Mouse (Mus musculus): ENCODE results near the gene Hspe1.
A peak's percentile ranks its signal among the peaks of the same experiment; 100 is the strongest.
"Not testable (repeated sequence)": the region's sequence is repeated elsewhere in the genome, so short reads cannot be mapped to it uniquely, and the experiment has no call there.

Gene Hspe1

DNA sequence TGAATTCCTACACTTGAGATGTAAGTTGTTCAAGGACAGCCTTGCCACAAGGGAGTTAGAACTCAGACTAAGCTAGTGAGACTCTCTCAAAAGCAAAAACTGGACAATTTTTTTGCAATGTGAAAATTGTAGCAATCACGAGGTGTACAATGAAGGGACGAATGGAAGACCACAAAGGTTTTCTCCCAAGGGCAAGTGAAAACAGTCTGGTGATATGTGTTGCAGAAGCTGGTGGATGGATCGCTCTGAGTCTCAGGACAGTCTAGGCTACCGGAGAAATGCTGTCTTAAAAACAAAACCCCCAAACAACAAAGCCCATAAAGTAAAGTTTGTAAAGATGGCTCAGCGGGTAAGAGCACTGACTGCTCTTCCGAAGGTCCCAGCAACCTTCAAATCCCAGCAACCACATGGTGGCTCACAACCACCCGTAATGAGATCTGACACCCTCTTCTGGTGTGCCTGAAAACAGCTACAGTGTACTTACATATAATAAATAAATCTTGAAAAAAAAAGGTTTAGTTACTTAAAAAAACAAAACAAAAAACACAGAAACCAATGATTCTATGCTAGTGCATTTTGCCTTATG, 2.1 kb upstream of the Hspe1 start:
- no peak for DNase-seq (ENCODE audit: low read depth, low spot score)

DNA sequence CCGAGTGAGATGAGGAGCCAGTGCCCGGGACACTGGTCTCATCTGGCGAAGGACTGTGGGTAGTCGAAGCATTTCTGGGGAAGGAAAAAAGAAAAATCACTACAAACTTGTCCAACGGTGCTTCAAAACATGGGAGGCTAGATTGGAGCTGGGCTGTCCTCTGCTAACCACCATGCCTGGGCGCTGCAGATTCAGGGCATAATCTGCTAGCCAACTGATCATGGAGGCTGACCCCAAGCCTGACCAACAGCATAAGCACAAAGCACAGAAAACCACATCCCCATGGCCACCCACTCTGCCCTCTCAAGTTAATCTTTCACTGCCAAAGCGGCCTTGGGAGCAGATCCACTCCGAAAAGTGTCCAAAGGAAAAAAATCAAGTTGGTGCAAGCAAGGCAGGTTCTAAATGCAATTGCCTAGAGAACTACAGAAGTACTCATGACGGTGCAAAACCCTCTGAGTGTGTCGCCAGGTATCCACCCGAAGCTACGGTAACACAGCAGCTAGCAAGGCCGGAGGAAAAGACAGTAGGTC, 998 bp upstream of the Hspe1 start:
- DNase-seq (ENCODE audit: low read depth, low spot score) = no peak

DNA sequence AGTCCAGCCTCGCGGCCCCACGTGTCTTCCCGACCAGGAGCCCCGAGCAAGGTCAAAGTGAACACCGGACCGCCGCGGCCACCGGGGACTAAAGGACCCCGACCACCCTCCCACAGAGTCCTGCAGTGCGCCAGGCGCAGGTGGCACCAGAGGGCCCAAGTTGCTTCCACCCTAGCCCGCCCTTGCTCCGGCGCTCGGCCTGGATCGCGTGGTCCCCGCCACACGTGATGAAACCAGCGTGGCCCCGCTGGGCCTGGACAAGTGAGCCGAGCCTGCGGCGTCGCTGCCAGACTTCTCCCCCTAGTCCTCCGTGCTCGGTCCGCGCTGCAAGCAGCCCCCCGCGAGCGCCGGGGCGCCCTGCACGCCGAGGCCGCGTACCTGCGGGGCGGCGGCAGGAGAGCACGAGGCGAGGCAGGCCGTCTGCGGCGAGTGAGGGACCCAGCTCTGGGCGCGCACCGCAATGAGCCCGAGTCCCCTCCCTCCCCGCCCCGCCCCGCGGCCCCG, 479 bp upstream of the Hspe1 start:
- no peak for DNase-seq (ENCODE audit: low read depth, low spot score)

DNA sequence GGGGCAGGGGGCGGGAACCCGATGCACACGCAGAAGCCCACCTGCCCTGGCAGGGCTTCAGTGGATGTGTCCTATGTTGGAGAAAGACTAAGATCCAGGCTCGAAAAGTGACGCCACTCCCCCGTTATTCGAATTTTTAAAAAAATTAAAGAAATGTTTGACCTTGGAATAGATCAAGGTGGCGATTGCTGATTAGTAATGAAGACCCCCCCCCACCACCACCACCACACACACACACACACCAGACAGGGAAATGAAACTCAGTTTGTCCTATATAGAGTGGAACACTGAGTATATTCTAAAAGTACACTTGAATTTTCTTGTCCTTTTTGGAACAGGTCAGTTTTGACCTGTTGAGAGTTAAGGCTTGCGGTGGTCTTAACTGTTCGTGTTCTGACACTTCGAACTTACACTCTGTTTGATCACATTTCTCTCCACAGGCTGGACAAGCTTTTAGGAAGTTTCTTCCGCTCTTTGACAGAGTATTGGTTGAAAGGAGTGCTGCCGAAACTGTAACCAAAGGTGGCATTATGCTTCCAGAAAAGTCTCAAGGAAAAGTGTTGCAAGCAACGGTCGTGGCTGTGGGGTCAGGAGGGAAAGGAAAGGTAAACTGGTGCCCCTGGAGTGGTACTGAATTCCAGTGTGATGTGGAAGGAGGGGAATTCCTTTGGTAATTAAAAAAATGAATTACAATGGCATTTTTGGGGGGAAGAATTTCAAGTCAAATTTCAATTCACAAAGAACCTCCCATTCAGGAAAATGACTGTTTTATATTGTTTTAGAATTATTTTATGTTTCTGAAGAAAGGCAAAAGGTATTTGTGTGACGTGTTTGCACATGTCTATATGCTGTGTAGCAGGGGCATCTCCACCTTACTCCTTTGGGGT, 922 bp downstream of the Hspe1 start:
- no peak for DNase-seq (ENCODE audit: low read depth, low spot score)

DNA sequence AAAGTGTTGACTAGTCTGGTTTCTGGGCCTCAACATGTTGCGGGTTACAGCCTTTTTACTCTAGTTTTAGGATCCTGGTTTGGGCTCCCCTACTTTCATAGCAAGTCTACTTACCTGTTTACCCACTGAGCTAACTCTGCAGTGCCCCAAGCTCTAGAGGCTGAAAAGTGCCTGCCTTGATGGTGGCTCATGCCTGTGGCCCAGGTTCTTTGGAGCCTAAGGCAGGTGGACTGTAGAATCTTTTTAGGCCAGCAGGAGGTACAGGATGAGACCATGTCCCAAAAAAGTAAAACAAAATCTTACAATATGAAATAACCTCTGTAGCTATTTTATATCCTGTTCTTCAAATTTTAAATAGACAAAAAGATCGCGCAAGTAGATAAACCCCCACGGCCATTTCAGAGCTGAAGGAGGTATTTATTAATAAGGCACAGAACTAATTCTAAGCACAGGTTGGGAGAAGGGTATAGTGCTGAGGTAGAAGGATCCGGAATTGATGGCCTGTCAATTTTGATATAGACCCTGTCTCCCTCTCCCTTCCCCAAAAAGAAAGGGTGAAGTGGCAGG, 1.6 kb downstream of the Hspe1 start:
- no peak for DNase-seq (ENCODE audit: low read depth, low spot score)

DNA sequence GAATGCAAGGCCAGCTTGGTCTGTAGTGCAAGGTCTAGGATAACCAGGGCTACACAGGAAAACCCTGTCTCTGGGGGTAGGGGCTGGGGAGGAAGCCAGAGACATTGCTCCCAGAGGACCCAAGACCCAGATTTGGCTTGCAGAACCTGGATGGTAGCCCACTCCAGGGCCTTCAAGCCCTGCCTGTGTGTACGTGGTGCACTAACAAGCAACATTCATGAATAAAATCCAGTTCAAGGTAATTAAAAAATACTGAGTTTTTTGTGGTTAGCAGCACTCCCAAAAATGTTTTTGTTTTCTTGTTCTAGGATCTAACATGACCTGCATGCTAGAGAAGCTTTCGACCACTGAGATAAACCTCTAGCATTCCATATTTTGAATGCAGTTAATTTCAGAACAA, 4.1 kb downstream of the Hspe1 start:
- DNase-seq (ENCODE audit: low read depth, low spot score) = no peak

DNA sequence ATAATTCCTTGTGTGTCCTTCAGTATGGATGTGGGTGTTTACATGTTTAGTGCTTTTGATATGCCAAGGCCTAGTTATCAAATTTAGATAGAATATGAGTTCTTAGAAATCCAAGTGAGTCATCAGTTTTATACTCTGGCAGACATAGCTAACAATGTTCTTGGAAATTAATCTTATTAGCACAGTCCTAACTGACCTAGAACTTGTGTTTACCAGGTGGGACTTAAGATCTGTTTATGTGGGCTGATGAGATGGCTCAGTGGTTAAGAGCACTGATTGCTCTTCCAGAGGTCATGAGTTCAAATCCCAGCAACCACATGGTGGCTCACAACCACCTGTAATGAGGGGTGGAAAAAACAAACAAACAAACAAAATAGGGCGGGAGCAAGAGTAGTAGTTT, 4.5 kb downstream of the Hspe1 start:
- no peak for DNase-seq (ENCODE audit: low read depth, low spot score)

DNA sequence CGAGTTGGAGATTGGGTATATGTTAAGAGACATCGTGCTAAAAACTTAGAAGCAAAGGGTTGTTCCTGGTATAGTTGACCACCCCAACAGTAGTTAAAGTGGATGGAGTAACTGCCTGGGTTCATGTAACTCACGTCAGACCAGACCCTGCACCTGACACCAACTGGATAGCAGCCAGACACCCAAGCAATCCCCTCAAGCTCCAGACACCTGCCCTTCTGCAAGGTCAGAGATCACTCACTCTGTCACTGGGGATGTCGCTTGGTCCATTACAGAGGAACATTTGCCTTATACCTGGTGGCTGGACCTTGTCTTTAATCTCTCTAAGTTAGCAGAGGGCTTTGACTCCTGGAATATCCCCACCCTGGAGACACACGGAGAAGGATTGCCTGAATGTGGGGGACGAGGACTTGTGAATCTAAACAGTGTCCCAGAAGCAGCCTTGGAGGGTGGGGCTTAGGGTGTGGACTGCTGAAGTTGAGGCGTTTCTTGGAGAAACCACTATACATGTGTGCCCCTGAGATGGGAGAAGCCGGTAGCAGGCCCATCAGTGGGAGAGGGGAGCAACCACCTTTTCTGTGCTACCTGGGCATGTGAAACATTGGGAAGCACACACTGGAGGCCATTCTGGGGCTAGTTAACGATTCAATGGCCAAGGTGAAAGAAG, 19.1 kb downstream of the Hspe1 start:
- peak; percentile 50 for DNase-seq (ENCODE audit: low read depth, low spot score)

DNA sequence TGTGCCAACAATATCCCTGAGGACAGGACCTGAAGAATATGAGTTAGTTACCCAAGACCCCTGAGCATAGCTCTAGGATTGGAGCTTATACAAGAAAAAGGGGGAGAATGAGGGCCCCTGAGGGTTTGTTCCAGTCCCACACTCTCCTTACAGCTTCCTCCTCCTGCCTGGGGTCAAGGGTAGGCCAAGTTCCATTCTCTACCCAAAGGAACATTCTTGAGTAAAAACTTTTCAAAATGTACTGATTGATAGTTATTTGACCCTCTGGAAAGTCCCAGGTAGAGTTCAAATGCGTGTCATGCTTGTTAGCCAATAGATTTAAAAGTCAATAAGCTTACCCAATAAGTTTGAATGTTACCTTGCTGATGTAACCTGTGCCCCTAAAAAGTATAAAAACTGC, 19.7 kb downstream of the Hspe1 start:
- peak; percentile 39 for DNase-seq (ENCODE audit: low read depth, low spot score)

DNA sequence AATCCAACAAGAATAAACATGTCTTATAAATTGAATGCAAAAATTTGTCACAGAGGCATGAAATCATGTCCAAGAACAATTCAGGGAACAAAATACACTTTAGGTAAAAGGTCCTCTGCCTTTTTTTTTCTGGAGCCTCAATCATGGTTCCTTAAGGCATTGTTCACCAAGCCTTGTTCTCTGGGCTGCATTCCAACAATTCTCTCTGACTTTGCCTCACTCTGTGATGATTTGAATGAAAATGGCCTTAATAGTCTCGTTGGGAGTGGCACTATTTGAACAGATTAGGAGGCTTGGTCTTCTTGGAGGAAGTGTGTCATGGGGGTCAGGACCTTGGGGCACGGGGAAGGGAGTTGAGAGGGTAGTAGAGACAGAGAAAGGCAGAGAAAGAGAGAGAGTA, 20.5 kb downstream of the Hspe1 start:
- DNase-seq (ENCODE audit: low read depth, low spot score) = peak; percentile 97

DNA sequence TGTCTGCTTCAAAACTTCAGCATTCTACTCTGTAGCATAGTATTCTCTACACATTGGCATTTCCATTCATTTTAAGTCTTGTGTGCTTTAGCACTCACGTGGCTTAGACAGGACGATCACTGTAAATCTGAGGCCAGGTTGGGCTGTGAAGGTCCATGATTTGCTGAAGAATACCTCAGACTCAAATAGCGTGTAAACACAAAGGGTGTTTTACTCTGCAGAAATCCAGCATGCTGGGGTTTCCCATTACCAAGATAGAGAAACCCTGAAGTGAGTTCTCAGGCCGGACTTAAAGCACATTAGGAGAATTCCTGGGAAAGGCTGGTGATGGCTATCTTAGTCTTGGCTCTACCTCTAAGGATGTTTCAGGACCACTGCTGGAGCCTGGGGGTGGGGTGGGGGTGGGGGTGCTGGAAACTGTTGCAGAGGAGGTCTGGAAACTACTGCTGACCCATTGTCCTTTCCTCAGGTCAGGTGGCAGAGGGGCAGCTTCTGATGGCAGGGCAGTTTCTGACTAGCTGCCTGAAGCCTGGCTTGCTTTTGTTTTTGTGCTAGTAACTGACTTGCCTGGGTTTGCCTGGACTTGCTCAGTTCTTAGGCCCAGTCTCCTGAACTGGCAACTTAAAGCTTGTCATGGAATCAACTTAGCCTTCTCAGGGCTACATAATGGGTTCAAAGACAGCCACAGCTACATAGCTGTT, 21.3 kb downstream of the Hspe1 start:
- DNase-seq (ENCODE audit: low read depth, low spot score) = no peak

DNA sequence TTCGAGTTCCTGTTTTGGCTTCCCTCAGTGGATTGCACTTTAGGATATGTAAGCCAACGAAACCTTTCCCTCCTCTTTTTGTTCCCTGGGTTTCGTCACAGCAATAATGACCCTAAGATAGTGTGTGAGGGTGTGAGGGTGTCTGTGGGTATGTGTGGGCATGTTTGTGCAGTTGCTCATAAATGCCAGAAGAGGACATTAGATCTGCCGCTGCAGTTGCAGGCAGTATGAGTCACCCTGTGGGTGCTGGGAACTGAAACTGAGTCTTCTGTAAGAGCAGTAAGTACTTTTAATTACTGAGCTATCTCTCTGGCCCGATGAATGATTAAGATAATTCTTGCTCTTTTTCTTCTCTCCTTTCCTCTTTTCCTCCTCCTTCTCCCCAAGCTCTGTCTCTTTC, 35.1 kb downstream of the Hspe1 start:
- DNase-seq (ENCODE audit: low read depth, low spot score) = no peak

DNA sequence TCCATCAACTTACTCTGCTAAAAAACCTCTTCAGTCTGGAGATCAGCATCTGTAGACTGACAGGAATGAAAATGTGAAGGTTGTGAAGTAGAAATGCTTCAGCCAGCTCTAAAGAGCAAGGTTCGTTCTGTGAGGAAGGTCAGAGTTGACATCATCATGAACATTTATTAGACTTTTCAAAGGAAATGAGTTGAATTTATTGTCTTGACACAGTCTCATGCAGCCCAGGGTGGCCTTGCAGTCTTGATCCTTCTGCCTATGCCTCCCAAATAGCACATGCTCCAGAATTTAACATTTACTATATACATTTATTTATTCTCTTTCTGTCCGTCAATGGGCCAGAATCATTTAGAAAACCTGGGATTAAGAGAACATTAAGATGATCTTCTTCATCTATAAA, 35.6 kb downstream of the Hspe1 start:
- DNase-seq (ENCODE audit: low read depth, low spot score) = no peak

DNA sequence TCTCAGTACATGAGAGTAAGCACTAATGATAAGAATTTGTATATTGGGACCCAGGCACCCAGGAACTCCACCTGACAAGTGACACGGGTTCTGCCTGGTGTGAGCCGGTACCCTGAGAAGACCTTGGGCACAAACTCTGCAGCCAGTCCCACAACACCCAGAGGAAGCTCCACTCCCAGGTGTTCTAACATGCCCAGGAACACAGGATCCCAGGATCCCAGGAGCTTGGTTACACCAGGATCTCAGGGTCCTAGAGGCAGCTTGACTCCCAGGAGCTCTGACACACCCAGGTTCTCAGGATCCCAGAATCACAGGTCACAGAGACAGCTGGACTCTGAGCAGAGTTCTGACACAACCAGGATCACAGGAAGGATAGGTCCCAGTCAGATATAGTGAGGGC, 36.2 kb downstream of the Hspe1 start:
- not testable (repeated sequence) for DNase-seq (ENCODE audit: low read depth, low spot score)

DNA sequence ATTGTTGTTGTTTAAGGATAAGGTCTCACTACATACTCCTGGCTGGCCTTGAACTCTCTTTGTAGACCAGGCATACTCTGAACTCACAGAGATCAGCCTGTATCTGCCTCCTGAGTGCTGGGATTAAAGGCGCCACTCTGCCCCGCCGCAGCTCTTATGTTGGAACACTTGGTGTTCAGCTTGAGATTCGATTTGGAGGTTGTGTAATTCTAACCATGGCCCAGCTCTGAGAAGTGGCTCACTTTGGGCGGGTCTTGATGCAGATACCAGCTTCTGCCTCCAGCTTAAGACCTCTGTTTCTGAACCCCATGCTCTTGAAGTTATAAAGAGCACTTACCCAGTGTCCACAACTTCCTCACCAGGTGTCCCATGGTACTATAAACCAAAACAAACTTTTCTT, 41.8 kb downstream of the Hspe1 start:
- DNase-seq (ENCODE audit: low read depth, low spot score) = peak; percentile 46

DNA sequence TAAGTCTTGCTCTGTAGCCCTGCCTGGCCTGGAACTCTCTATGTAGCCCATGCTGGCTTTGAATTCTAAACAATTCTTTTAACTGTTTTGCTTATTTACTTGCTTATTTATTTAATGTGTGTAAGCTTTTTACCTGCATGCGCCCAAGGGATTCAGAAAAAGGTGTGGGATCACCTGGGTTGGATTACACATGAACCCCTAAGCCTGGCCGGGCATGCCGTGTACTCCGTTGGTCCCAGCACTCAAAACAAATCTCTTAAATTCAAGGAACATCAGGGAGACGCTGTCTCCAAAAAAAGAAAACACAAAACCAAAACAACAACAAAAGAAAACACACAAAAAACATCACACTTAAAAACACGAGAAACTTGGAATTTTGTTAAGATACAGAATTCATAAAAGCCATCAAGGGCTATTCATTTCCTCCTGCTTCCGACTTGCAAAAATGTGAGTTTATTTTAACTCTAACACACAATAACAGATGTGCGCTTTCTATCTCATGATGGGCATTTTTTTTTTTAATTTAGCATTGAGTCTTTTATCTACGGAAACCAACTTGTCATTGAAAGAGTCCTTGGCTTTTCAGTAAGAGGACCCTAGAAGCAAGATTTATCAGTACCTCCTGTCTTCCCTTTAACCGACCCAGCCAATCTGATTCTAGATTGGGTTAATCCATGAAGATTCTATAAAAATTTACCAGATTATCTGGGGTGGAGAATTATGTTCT, 42.4 kb downstream of the Hspe1 start:
- no peak for DNase-seq (ENCODE audit: low read depth, low spot score)

DNA sequence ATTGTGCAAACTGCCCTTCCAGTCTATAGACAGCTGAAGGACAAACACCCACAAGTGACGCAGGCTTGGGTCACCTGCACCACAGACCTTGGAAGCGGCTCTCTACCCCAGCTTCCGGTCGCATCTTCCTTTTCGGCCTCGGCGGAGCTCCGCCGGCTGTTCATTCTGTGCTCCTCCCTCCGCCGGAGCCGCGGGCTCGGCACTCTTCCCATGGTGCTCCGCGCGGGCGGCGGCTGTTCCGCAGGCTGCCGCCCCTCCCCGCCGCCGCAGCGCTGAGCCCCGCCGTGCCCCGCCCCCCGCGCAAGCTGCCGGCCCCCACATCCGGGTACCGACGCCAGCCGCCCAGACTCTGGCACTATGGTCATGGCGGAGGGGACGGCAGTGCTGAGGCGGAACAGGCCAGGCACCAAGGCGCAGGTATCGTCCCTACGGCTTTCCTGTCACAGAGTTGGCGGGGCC, 43.0 kb downstream of the Hspe1 start, which contains the start of gene Mob4:
Gene Mob4, plus strand, starts transcription at position 289 of the 459 bp plus-strand sequence.
- DNase-seq (ENCODE audit: low read depth, low spot score) = peak; percentile 96

DNA sequence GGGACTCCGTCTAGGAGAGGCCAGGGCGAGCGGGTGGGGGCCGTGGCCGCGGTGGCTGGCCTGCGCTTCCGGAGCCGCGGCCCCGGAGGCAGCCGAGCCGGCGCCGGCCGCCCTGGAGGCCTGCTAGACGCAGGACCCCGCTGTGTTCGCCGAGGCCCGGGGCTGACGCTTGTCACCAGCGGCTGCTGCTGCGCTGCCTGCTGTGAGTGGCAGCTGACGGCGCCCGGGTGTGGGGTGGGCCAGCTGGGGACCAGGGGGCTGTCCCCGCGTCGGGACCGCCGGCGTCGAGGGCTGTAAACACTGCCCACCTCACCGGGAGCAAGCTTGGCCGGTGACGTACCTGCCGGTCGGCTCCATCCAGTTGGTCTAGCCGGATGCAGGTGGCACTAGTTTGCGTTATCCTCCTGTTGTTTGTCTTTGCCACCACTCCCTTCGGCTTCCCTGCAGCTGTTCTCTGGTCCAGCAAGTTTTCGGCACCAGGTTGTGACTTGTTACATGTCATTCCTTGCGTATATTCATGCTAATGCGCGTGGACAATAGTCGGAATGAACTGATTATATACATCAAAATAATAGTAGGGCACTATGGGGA, 43.6 kb downstream of the Hspe1 start:
- peak; percentile 73 for DNase-seq (ENCODE audit: low read depth, low spot score)

DNA sequence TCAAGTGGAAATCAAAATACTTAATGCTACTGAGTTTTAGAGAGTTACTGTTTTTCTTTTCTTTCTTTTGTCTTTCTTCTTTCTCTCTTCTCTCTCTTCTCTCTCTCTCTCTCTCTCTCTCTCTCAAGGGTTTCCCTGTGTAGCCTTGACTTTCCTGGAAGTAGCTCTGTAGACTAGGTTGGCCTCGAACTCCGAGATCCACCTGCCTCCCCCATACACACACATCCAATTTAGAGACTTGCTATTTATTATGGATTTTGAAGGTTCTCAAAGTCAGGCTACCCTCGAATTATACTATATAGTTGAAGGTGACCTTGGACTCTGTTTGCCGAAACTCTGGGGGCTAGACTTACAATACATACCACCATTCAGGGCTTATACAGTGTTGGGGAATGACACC, 44.4 kb downstream of the Hspe1 start:
- no peak for DNase-seq (ENCODE audit: low read depth, low spot score)

DNA sequence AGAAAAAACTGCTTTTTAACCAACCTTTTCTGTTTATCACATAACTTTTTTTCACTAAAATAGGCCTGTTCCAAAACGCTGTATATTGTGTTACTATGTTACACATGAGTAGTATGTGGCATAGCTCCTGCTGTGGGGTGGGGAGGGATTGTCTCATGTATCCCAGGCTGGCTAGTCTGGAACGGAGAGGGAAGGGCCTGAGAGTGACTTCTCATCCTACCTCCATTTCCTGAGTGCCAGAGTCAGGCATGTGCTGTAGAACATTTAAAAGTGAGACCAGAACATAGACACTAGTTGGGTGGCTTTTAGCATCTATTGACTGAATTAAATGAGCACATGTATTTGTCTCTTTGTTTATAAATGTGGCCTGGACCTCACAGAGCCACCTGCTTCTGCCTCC, 45.2 kb downstream of the Hspe1 start:
- DNase-seq (ENCODE audit: low read depth, low spot score) = no peak
